Mouse (Mus musculus) forebrain, embryonic 13.5 days (tissue): ENCODE results near the gene Il25. TPM values are rescaled to one million over a fixed set of nuclear protein-coding genes. Genes with fewer than 3 reads are reported as not detected.
"Not testable (repeated sequence)": the region's sequence is repeated elsewhere in the genome, so short reads cannot be mapped to it uniquely, and the experiment has no call there.

ENCODE experiments used
- ATAC-seq: fragments of 200-750 bp; cut with Nextera tagmentation; 2 replicates; pipeline ENCODE4 v1.8.0; 2017
- H3K27ac ChIP-seq: fragments of 300-500 bp; sonication (generic); 2 replicates; pipeline ENCODE4 v1.5.1; 2015; ENCODE audit warnings: inconsistent platforms, mild to moderate bottlenecking, moderate library complexity
- H3K27me3 ChIP-seq: fragments of 300-500 bp; sonication (generic); 2 replicates; pipeline ENCODE4 v1.6.1; 2015; ENCODE audit warnings: mild to moderate bottlenecking, inconsistent platforms
- H3K36me3 ChIP-seq: fragments of 300-500 bp; sonication (generic); 2 replicates; pipeline ENCODE4 v1.6.1; 2015; ENCODE audit warnings: mild to moderate bottlenecking, inconsistent platforms; ENCODE audit not compliant: poor library complexity, severe bottlenecking
- H3K4me1 ChIP-seq: fragments of 300-500 bp; sonication (generic); 2 replicates; pipeline ENCODE4 v1.6.1; 2015; ENCODE audit warnings: inconsistent platforms
- H3K4me2 ChIP-seq: fragments of 300-500 bp; sonication (generic); 2 replicates; pipeline ENCODE4 v1.6.1; 2015; ENCODE audit warnings: inconsistent platforms, mild to moderate bottlenecking, moderate library complexity
- H3K4me3 ChIP-seq: fragments of 300-500 bp; sonication (generic); 2 replicates; pipeline ENCODE4 v1.5.1; 2015; ENCODE audit warnings: mild to moderate bottlenecking, inconsistent platforms
- H3K9ac ChIP-seq: fragments of 300-500 bp; sonication (generic); 2 replicates; pipeline ENCODE4 v1.6.1; 2015; ENCODE audit warnings: mild to moderate bottlenecking, inconsistent platforms
- H3K9me3 ChIP-seq: fragments of 300-500 bp; sonication (generic); replicated peaks from 2 replicates; pipeline ENCODE4 v1.6.1; 2016; ENCODE audit warnings: inconsistent platforms
- WGBS: fragments of 180-500 bp; shearing (Covaris S2); methylation state at CpG from one replicate; pipeline ENCODE4 v1.1.7; 2015; 5-methylcytosine and 5-hydroxymethylcytosine counted together
- polyA plus RNA-seq: library from polyadenylated mRNA; unstranded; fragments of >200 nt; fragmentation: Nextera tagmentation; extraction: Ambion mirVana; gene quantifications from 2 replicates; pipeline ENCODE4 v1.2.1, GENCODE M21; 2015

Il25 gene
- polyA plus RNA-seq, 1 experiment from 2014 or later = 0.52 TPM

- Histone ChIP-seq H3K27ac (no peak overlapping the region), H3K9me3 (no peaks in the 10 kb centered on the region), H3K36me3 (no peaks in the 10 kb centered on the region), H3K4me1 (no peaks in the 10 kb centered on the region), H3K4me2 (no peak overlapping the region), H3K4me3 (no peak overlapping the region), H3K27me3 (no peaks in the 10 kb centered on the region), H3K9ac (no peak overlapping the region)
- 86% methylated on average over 19 of the region's 19 CpGs for WGBS
- ATAC-seq = no peak
Measured at GRCm38 (mm10) chr14:54945975-54946704, 13.6 kb downstream of the Il25 start.

GRCm38 (mm10) chr14:54947008-54947407 is 14.5 kb downstream of the Il25 start:
- not testable (repeated sequence) for H3K9ac ChIP-seq, H3K9me3 ChIP-seq, H3K4me3 ChIP-seq, H3K4me2 ChIP-seq, ATAC-seq, H3K36me3 ChIP-seq, H3K4me1 ChIP-seq, H3K27ac ChIP-seq, H3K27me3 ChIP-seq
- WGBS = 88% methylated on average over 11 of the region's 11 CpGs

DNA sequence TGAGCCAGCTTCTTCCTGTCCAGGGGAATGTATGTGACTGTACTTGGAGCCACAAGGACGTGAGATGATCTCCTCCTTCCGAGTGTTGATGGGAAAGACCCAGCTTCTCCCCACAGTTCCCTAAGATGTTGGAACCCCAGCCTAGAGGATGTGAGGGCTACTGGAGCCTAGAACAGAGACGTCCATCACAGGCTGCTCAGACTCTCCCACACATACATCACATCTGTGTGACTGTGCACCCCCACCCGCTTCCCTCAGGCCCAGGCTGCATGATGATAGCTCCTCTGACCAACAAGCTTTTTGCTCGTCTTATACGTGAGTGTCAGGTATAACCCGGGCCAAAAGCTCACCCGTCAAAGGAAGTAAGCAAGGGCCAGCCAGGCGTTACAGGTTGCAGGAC is 16.3 kb downstream of the Il25 start:
- ATAC-seq = no peak
- H3K4me1 ChIP-seq = no peaks in the 10 kb centered on the region
- H3K27ac ChIP-seq = no peak overlapping the region
- H3K9me3 ChIP-seq = no peaks in the 10 kb centered on the region
- 90% methylated on average over 9 of the region's 9 CpGs for WGBS
- no peaks in the 10 kb centered on the region for H3K27me3 ChIP-seq
- no peak overlapping the region for H3K4me3 ChIP-seq
- no peak overlapping the region for H3K9ac ChIP-seq
- no peak overlapping the region for H3K4me2 ChIP-seq
- H3K36me3 ChIP-seq = no peaks in the 10 kb centered on the region

- H3K27me3 ChIP-seq = no peaks in the 10 kb centered on the region
- H3K36me3 ChIP-seq = no peaks in the 10 kb centered on the region
- WGBS = 65% methylated on average over 12 of the region's 12 CpGs
- no peak overlapping the region for H3K4me2 ChIP-seq
- H3K4me3 ChIP-seq = no peak overlapping the region
- no peaks in the 10 kb centered on the region for H3K4me1 ChIP-seq
- ATAC-seq = no peak
- H3K27ac ChIP-seq = no peak overlapping the region
- H3K9me3 ChIP-seq = no peaks in the 10 kb centered on the region
- no peak overlapping the region for H3K9ac ChIP-seq
Measured at GRCm38 (mm10) chr14:54950493-54950892, 18.0 kb downstream of the Il25 start.

- H3K4me1 ChIP-seq = no peaks in the 10 kb centered on the region
- no peak overlapping the region for H3K27ac ChIP-seq
- no peak overlapping the region for H3K4me3 ChIP-seq
- ATAC-seq = no peak
- H3K36me3 ChIP-seq = no peaks in the 10 kb centered on the region
- no peak overlapping the region for H3K9ac ChIP-seq
- H3K9me3 ChIP-seq = no peaks in the 10 kb centered on the region
- no peak overlapping the region for H3K4me2 ChIP-seq
- WGBS = 88% methylated on average over 6 of the region's 6 CpGs
- H3K27me3 ChIP-seq = no peaks in the 10 kb centered on the region
Measured at GRCm38 (mm10) chr14:54951587-54951986, 19.1 kb downstream of the Il25 start.

- H3K9me3 ChIP-seq = no peaks in the 10 kb centered on the region
- H3K36me3 ChIP-seq = no peaks in the 10 kb centered on the region
- 92% methylated on average over 8 of the region's 8 CpGs for WGBS
- no peak overlapping the region for H3K9ac ChIP-seq
- ATAC-seq = no peak
- no peak overlapping the region for H3K4me2 ChIP-seq
- H3K4me1 ChIP-seq = no peaks in the 10 kb centered on the region
- no peak overlapping the region for H3K27ac ChIP-seq
- no peaks in the 10 kb centered on the region for H3K27me3 ChIP-seq
- H3K4me3 ChIP-seq = no peak overlapping the region
Measured at GRCm38 (mm10) chr14:54953664-54954206, 21.2 kb downstream of the Il25 start.

GRCm38 (mm10) chr14:54954474-54954873 is 22.0 kb downstream of the Il25 start:
- H3K9me3 ChIP-seq = no peaks in the 10 kb centered on the region
- no peaks in the 10 kb centered on the region for H3K4me1 ChIP-seq
- H3K4me2 ChIP-seq = no peak overlapping the region
- no peak overlapping the region for H3K27ac ChIP-seq
- H3K27me3 ChIP-seq = no peaks in the 10 kb centered on the region
- no peak overlapping the region for H3K4me3 ChIP-seq
- H3K36me3 ChIP-seq = no peaks in the 10 kb centered on the region
- WGBS = 82% methylated on average over 3 of the region's 3 CpGs
- H3K9ac ChIP-seq = no peak overlapping the region
- ATAC-seq = no peak

GRCm38 (mm10) chr14:54955481-54955880 is 23.0 kb downstream of the Il25 start:
- H3K9ac ChIP-seq = no peak overlapping the region
- H3K36me3 ChIP-seq = no peaks in the 10 kb centered on the region
- H3K9me3 ChIP-seq = no peaks in the 10 kb centered on the region
- no peak overlapping the region for H3K4me3 ChIP-seq
- H3K4me1 ChIP-seq = no peaks in the 10 kb centered on the region
- no peak for ATAC-seq
- H3K4me2 ChIP-seq = no peak overlapping the region
- WGBS = 90% methylated on average over 3 of the region's 3 CpGs
- H3K27ac ChIP-seq = no peak overlapping the region
- no peaks in the 10 kb centered on the region for H3K27me3 ChIP-seq

- WGBS = 91% methylated on average over 9 of the region's 9 CpGs
- Histone ChIP-seq H3K27me3 (no peaks in the 10 kb centered on the region), H3K4me1 (no peaks in the 10 kb centered on the region), H3K9me3 (no peaks in the 10 kb centered on the region), H3K4me2 (no peak overlapping the region), H3K9ac (no peak overlapping the region), H3K36me3 (no peaks in the 10 kb centered on the region), H3K4me3 (no peak overlapping the region), H3K27ac (no peak overlapping the region)
- ATAC-seq = no peak
Measured at GRCm38 (mm10) chr14:54956533-54956932, 24.0 kb downstream of the Il25 start.

DNA sequence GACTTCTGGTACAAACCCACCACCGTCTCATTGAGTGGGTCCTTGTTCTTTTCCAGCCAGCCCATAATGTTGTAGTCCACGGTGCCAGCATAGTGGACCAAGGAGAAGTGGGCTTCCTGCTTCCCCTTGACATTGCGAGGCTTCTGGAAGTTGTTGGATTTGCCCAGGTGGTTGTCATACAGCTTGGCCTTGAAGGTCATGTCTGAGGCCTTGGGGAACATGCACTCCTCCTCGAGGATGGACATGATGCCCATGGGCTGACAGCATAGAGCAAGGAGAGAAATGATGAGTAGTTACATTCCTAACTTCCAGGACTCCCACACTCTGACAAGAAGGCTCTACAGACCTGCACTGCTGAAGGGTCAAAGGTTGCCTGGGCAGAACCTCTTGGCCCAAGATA is 26.0 kb downstream of the Il25 start:
- no peaks in the 10 kb centered on the region for H3K27me3 ChIP-seq
- no peak for ATAC-seq
- H3K9me3 ChIP-seq = no peaks in the 10 kb centered on the region
- no peaks in the 10 kb centered on the region for H3K4me1 ChIP-seq
- no peak overlapping the region for H3K4me3 ChIP-seq
- 80% methylated on average over 4 of the region's 4 CpGs for WGBS
- H3K4me2 ChIP-seq = no peak overlapping the region
- H3K27ac ChIP-seq = no peak overlapping the region
- H3K36me3 ChIP-seq = no peaks in the 10 kb centered on the region
- no peak overlapping the region for H3K9ac ChIP-seq

DNA sequence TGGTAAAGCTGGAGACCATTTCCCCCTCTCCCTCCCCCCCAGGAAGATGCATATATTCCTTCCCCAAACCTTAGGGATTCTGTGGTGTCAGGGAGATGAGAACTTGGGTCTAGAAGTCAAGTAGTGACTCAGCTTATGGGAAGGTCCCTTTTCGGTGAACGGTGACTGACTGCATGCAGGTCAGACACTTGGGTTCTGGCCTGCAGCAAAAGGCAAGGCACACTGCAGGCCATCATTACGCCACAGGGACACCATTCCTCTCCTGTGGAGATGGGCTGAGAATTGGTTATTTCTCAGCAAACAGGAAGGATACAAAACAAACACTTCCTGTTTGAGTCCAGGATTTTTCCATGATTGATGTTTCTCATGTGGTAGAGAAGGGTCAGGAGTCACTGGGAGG is 26.7 kb downstream of the Il25 start:
- no peak overlapping the region for H3K27ac ChIP-seq
- no peak overlapping the region for H3K9ac ChIP-seq
- WGBS = 87% methylated on average over 3 of the region's 3 CpGs
- no peaks in the 10 kb centered on the region for H3K4me1 ChIP-seq
- no peaks in the 10 kb centered on the region for H3K36me3 ChIP-seq
- no peak overlapping the region for H3K4me3 ChIP-seq
- no peak overlapping the region for H3K4me2 ChIP-seq
- no peak for ATAC-seq
- no peaks in the 10 kb centered on the region for H3K27me3 ChIP-seq
- H3K9me3 ChIP-seq = no peaks in the 10 kb centered on the region

DNA sequence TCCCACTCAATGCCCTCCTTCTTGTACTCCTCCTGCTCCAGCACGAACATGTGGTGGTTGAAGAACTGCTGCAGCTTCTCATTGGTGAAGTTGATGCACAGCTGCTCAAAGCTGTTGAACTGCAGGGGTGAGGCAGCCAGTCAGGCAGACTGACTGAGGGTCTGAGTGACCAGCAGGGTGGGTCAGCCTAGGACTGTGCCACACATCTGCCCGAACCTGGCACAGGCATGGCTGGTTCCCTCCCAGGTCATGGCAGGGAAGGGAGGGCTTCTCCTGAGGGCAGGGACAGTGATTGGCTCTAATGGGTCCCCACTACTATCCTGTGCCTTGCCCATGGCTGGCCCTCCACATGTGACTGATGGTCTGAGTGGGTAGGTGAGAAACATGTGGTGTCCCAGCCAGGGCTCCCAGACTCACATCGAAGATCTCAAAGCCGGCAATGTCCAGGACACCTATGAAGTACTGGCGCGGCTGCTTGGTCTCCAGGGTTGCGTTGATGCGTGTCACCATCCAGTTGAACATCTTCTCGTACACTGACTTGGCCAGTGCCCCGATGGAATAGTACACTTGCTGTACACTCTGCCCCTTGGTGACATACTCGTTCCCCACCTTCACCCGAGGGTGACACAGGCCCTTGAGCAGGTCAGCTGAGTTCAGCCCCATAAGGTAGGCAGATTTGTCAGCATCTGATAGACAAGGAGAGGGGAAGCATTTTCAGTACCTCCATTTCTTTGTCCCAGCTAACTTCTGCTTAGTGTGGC is 27.5 kb downstream of the Il25 start:
- H3K4me3 ChIP-seq, H3K27me3 ChIP-seq, ATAC-seq, H3K36me3 ChIP-seq, H3K4me1 ChIP-seq, H3K4me2 ChIP-seq, H3K27ac ChIP-seq, H3K9ac ChIP-seq, H3K9me3 ChIP-seq: not testable (repeated sequence)
- 94% methylated on average over 12 of the region's 12 CpGs for WGBS
